22 mouse cellular contexts compared by ENCODE assay signal in the genomic region with DNA sequence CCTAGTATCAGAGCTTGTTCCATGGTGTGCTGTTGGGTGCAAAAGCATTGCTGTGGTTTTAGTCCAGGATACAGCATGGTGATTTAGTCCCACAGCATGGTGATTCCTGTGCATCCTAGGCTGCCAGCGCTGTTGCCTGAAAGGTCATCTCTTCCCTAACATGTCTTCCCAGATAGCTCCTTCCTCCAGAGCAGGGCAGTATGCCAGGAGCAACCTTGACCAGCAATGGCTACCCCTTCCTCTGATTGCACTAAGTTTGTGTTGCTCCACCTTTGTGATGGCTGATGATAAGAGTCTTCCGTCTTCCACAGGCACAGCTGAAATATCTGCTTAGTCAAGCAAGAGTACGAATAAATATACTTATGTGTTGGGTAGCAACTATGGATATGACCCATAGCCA.
DNase-seq lines count a peak whose midpoint lies in the region; ATAC-seq and TF ChIP-seq lines count a peak whose summit lies in the region.
"Had no signal": no experiment of that assay in that cellular context is flagged by ENCODE, and none has a peak within 500 bp of the region (broad histone marks: within the 10 kb centered on the region; RNA-seq: fewer than 3 reads in every experiment).

No protein-coding gene starts in this region.

- H3K9ac ChIP-seq in heart, adult 2 months (ENCODE audit: low read depth, low read length), result no peak overlapping the region
- H3K9ac ChIP-seq in heart, embryonic 12.5 days, result no peak overlapping the region
- H3K9ac ChIP-seq: intestine, embryonic 15.5 days; liver, embryonic 13.5 days; midbrain, embryonic 13.5 days had no signal

- peaks cover 6% of the 10 kb centered on the region for H3K4me1 ChIP-seq in heart, adult 2 months (ENCODE audit: control insufficient read depth, insufficient read depth, low read length)
- H3K4me1 ChIP-seq in heart, embryonic 12.5 days (replicated peaks), result peaks cover 16% of the 10 kb centered on the region
- H3K4me1 ChIP-seq: intestine, embryonic 15.5 days; liver, embryonic 13.5 days; megakaryocyte, embryonic 14.5 days; midbrain, embryonic 13.5 days had no signal

- peak overlapping the region; percentile 71 for H3K27ac ChIP-seq in heart, adult 2 months
- H3K27ac ChIP-seq in heart, embryonic 12.5 days (ENCODE audit: poor library complexity, severe bottlenecking), result no peak overlapping the region
- H3K27ac ChIP-seq: intestine, embryonic 15.5 days; layer of hippocampus, adult 2 months; liver, embryonic 13.5 days; midbrain, embryonic 13.5 days; stomach, postnatal 0 days had no signal

- WGBS in heart, adult 2 months, result 50% methylated on average over 3 of the region's 3 CpGs
- WGBS in heart, embryonic 12.5 days, result 75% methylated on average over 3 of the region's 3 CpGs

- TF ChIP-seq POLR2A in heart, adult 2 months (IDR thresholded peaks at IDR 0.05; ENCODE audit: insufficient read depth, low read depth, low read length), result no peak

- H3K9me3 ChIP-seq in heart, embryonic 12.5 days (replicated peaks), result no peaks in the 10 kb centered on the region
- H3K9me3 ChIP-seq: intestine, embryonic 15.5 days; liver, embryonic 13.5 days; megakaryocyte, embryonic 14.5 days; midbrain, embryonic 13.5 days had no signal

- H3K27me3 ChIP-seq in heart, adult 2 months (ENCODE audit: control insufficient read depth, insufficient read depth, low read length), result no peaks in the 10 kb centered on the region
- H3K27me3 ChIP-seq in heart, embryonic 12.5 days (replicated peaks), result no peaks in the 10 kb centered on the region
- H3K27me3 ChIP-seq: intestine, embryonic 15.5 days; liver, embryonic 13.5 days; megakaryocyte, embryonic 14.5 days; midbrain, embryonic 13.5 days had no signal

- no peak overlapping the region for H3K4me3 ChIP-seq in heart, adult 2 months
- no peak overlapping the region for H3K4me3 ChIP-seq in heart, embryonic 12.5 days
- H3K4me3 ChIP-seq: intestine, embryonic 15.5 days; layer of hippocampus, adult 2 months; liver, embryonic 13.5 days; megakaryocyte, embryonic 14.5 days; midbrain, embryonic 13.5 days had no signal

- 0 out of 2 replicates have a peak, but pooled peaks have one; percentile 39 for ATAC-seq in heart, embryonic 12.5 days (ENCODE audit: insufficient number of reproducible peaks, low FRiP score)
- ATAC-seq: CD4-positive, CD25-positive, alpha-beta regulatory T cell, adult 4 months; forebrain, embryonic 14.5 days; hindbrain, embryonic 16.5 days; intestine, embryonic 15.5 days; midbrain, embryonic 13.5 days had no signal

- TF ChIP-seq EP300 in heart, adult 2 months (IDR thresholded peaks at IDR 0.05; ENCODE audit: insufficient read depth, low read depth, low read length), result no peak

- no peaks in the 10 kb centered on the region for H3K79me2 ChIP-seq in heart, adult 2 months (replicated peaks; ENCODE audit: control insufficient read depth, insufficient read depth, low read length)

- no peak for TF ChIP-seq CTCF in heart, adult 2 months (IDR thresholded peaks at IDR 0.05)

- intact Hi-C loops in heart, adult 2 months (cut with DNase I), result loop anchor here (5.0 kb wide), 2 partner anchors 35 kb away; no protein-coding TSS in a partner anchor

- H3K36me3 ChIP-seq in heart, adult 2 months (ENCODE audit: control insufficient read depth, insufficient read depth, low read length), result peaks cover 6% of the 10 kb centered on the region
- no peaks in the 10 kb centered on the region for H3K36me3 ChIP-seq in heart, embryonic 12.5 days
- H3K36me3 ChIP-seq: intestine, embryonic 15.5 days; liver, embryonic 13.5 days; midbrain, embryonic 13.5 days had no signal

- peak; percentile 6 for DNase-seq in adrenal gland, postnatal 25 days
- no peak for DNase-seq in adrenal gland, adult 2 months
- DNase-seq in heart, adult 2 months, result peak; percentile 33 to 35
- no peak for DNase-seq in heart, adult 9 months (ENCODE audit: low spot score in 2 of 2)
- DNase-seq in heart, postnatal 4 days, result peak; percentile 19
- no peak for DNase-seq in lung, postnatal 25 days (ENCODE audit: low spot score)
- DNase-seq: cerebellum, adult 9-10 months; gastrocnemius, postnatal 14 days; kidney, adult 8-10 months; layer of hippocampus, postnatal 36 days; liver, embryonic 13.5 days; lung, adult 2 months; lung, postnatal 14 days had no signal

- no peak overlapping the region for H3K4me2 ChIP-seq in heart, embryonic 12.5 days
- H3K4me2 ChIP-seq: intestine, embryonic 15.5 days; liver, embryonic 13.5 days; midbrain, embryonic 13.5 days had no signal

Comparison
In these comparisons a context has a peak if more than half of its experiments do, and no peak if none do; other contexts are left out.
1. DNase-seq: peak in adrenal gland, postnatal 25 days (single experiment), heart, adult 2 months (2 of 2) and heart, postnatal 4 days (single experiment); none in adrenal gland, adult 2 months (single experiment), heart, adult 9 months (0 of 2) and lung, postnatal 25 days (single experiment).